Mouse (Mus musculus) lung, postnatal 0 days (tissue): ENCODE results near the gene Pfdn6.

Experiments used
- CTCF ChIP-seq: IDR thresholded peaks from 2 replicates; pipeline ENCODE4 v1.5.1; 2016; ENCODE audit warnings: antibody characterized with exemption, mild to moderate bottlenecking
- EP300 ChIP-seq: IDR thresholded peaks from 2 replicates; pipeline ENCODE4 v1.6.1; 2016; ENCODE audit warnings: antibody characterized with exemption, mild to moderate bottlenecking, control low read depth

DNA sequence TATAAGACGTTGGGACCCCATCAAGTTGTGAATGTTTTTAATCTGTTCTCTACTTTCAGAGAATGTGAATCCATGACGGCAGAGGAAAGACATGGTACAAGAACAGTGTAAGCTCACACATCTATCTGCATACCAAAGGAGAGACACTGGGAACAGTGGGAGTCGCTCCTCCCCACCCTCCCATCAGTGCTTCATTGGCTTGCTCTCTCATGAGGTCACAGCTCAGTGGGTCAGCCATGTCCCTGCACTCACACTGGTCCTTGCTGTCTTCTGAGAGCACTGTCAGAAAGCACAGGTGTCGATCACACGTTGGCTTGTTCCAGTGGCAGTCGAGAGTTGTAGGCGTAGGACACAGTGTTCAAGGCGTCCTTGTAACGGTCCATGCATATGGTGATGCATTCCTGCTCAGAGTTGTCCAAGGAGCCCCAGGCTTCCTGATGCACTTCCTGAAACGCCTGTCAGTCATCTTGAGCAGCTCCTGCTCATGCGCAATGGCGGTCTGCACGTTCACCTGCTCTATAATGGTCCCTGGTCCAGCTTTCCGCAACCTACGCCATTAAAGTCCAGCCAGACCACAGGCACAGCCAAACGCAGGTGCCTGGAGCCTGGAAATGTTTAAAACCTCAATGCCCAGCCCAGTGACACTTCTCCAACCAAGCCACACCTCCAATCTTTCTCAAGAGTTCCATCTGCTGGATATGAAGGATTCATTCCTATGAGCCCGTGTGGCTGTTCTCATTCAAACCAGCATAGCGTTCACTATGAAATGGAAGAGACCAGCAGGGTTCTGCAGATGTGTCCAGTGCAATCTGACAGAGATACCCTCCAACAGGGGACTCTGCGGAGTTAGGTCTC lies 40.3 kb upstream of the Pfdn6 start:
- no peak for TF ChIP-seq CTCF
- TF ChIP-seq EP300: no peak
